Mouse (Mus musculus) CH12.LX (cell line): Measurements from ENCODE around the gene Mtr. TPM values are rescaled to one million over a fixed set of nuclear protein-coding genes. Genes with fewer than 3 reads are reported as not detected.

ENCODE experiments used
- DNase-seq: peaks from one replicate; pipeline ENCODE4 v3.0.0-alpha.2; 2013; ENCODE audit errors: extremely low read depth
- H3K27ac ChIP-seq: 2 replicates; pipeline ENCODE4 v1.5.1; 2012; ENCODE audit warnings: low read depth, mild to moderate bottlenecking, control low read depth, moderate library complexity; ENCODE audit not compliant: insufficient read depth
- H3K27me3 ChIP-seq: replicated peaks from 2 replicates; pipeline ENCODE3; 2012; ENCODE audit warnings: inconsistent platforms
- H3K36me3 ChIP-seq, 2 experiments: replicated peaks in 1 of 2; 2 replicates each; pipeline versions ENCODE3 to v1.6.1; 2012; ENCODE audit warnings: inconsistent platforms in 1 of 2, low read length in 1 of 2, mild to moderate bottlenecking in 1 of 2, mixed read lengths in 1 of 2, moderate library complexity in 1 of 2; ENCODE audit not compliant: control insufficient read depth in 1 of 2, insufficient read depth in 1 of 2
- H3K4me1 ChIP-seq, 2 experiments: 2 replicates each; pipeline ENCODE4 v1.6.1; 2012; ENCODE audit warnings: inconsistent platforms in 1 of 2, moderate library complexity in 1 of 2; ENCODE audit not compliant: insufficient read depth in 2 of 2, control insufficient read depth in 1 of 2
- H3K4me2 ChIP-seq: 2 replicates; pipeline ENCODE4 v1.6.1; 2012; ENCODE audit warnings: low read depth, mild to moderate bottlenecking, control low read depth; ENCODE audit not compliant: poor library complexity, insufficient read depth, severe bottlenecking
- H3K4me3 ChIP-seq, 3 experiments: fragments of 150-350 bp in 1 of 3; sonication (generic) in 1 of 3; replicated peaks in 1 of 3; 2 replicates each; pipeline versions ENCODE3 to v1.5.1; 2011 to 2012; ENCODE audit warnings: low read depth in 2 of 3, low read length in 2 of 3, mild to moderate bottlenecking in 2 of 3, moderate library complexity in 2 of 3, control low read depth in 1 of 3, improper control_type of control experiment in 1 of 3, inconsistent platforms in 1 of 3, mixed read lengths in 1 of 3; ENCODE audit not compliant: poor library complexity in 1 of 3
- H3K79me2 ChIP-seq: replicated peaks from 2 replicates; pipeline ENCODE4 v1.6.1; 2012; ENCODE audit warnings: mild to moderate bottlenecking, moderate library complexity; ENCODE audit not compliant: control insufficient read depth, poor library complexity, insufficient read depth, severe bottlenecking; ENCODE audit errors: extremely low read depth
- H3K9ac ChIP-seq: 2 replicates; pipeline ENCODE4 v1.6.1; 2012; ENCODE audit warnings: low read depth, mild to moderate bottlenecking, control low read depth, moderate library complexity; ENCODE audit not compliant: insufficient read depth
- H3K9me3 ChIP-seq: replicated peaks from 2 replicates; pipeline ENCODE3; 2012; ENCODE audit warnings: low read length, inconsistent platforms, mixed read lengths
- BHLHE40 ChIP-seq: IDR thresholded peaks from 2 replicates; pipeline ENCODE4 v1.6.1; 2011; ENCODE audit warnings: mild to moderate bottlenecking, low read depth, low read length, improper control_type of control experiment
- CHD1 ChIP-seq: IDR thresholded peaks from 2 replicates; pipeline ENCODE4 v1.6.1; 2012; ENCODE audit warnings: low read depth, low read length, improper control_type of control experiment, inconsistent platforms
- CHD2 ChIP-seq: IDR thresholded peaks from 2 replicates; pipeline ENCODE4 v1.6.1; 2011; ENCODE audit warnings: low read length, improper control_type of control experiment
- CTCF ChIP-seq, 2 experiments: IDR thresholded peaks in 1 of 2; conservative IDR thresholded peaks in 1 of 2; 2 replicates each; pipeline ENCODE4 v1.5.1; 2011 to 2012; ENCODE audit warnings: low read depth in 2 of 2, low read length in 2 of 2, improper control_type of control experiment in 1 of 2, inconsistent platforms in 1 of 2, mild to moderate bottlenecking in 1 of 2, moderate library complexity in 1 of 2
- E2F4 ChIP-seq: IDR thresholded peaks from 2 replicates; pipeline ENCODE4 v1.6.1; 2011; ENCODE audit warnings: low read depth, low read length, improper control_type of control experiment; ENCODE audit not compliant: insufficient replicate concordance
- ELF1 ChIP-seq: IDR thresholded peaks from 2 replicates; pipeline ENCODE4 v1.6.1; 2014; ENCODE audit warnings: low read depth, mild to moderate bottlenecking, inconsistent platforms, low read length, improper control_type of control experiment
- EP300 ChIP-seq: IDR thresholded peaks from 2 replicates; pipeline ENCODE4 v1.6.1; 2011; ENCODE audit warnings: low read length, improper control_type of control experiment
- ETS1 ChIP-seq: conservative IDR thresholded peaks from 2 replicates; pipeline ENCODE4 v1.6.1; 2012; ENCODE audit warnings: low read depth, mild to moderate bottlenecking, inconsistent platforms, low read length, improper control_type of control experiment, moderate library complexity
- GABPA ChIP-seq: IDR thresholded peaks from 2 replicates; pipeline ENCODE4 v1.6.1; 2012; ENCODE audit warnings: low read depth, low read length, improper control_type of control experiment, inconsistent platforms; ENCODE audit not compliant: insufficient replicate concordance
- HCFC1 ChIP-seq: IDR thresholded peaks from 2 replicates; pipeline ENCODE4 v1.6.1; 2012; ENCODE audit warnings: low read depth, mild to moderate bottlenecking, inconsistent platforms, low read length, improper control_type of control experiment
- IRF4 ChIP-seq: IDR thresholded peaks from 2 replicates; pipeline ENCODE4 v1.6.1; 2014; ENCODE audit warnings: low read depth, mild to moderate bottlenecking, inconsistent platforms, low read length, improper control_type of control experiment
- JUN ChIP-seq: IDR thresholded peaks from 2 replicates; pipeline ENCODE4 v1.6.1; 2011; ENCODE audit warnings: low read depth, mild to moderate bottlenecking, low read length, improper control_type of control experiment, moderate library complexity; ENCODE audit not compliant: insufficient read depth
- JUND ChIP-seq: conservative IDR thresholded peaks from 2 replicates; pipeline ENCODE4 v1.6.1; 2011; ENCODE audit warnings: low read depth, low read length, improper control_type of control experiment
- KAT2A ChIP-seq: IDR thresholded peaks from 2 replicates; pipeline ENCODE4 v1.6.1; 2012; ENCODE audit warnings: low read length, improper control_type of control experiment, inconsistent platforms; ENCODE audit not compliant: insufficient replicate concordance
- MAFK ChIP-seq: IDR thresholded peaks from 2 replicates; pipeline ENCODE4 v1.6.1; 2011; ENCODE audit warnings: low read length, improper control_type of control experiment; ENCODE audit not compliant: insufficient replicate concordance
- MAX ChIP-seq: IDR thresholded peaks from 2 replicates; pipeline ENCODE4 v1.6.1; 2011; ENCODE audit warnings: low read length, improper control_type of control experiment
- MAZ ChIP-seq: IDR thresholded peaks from 2 replicates; pipeline ENCODE4 v1.6.1; 2012; ENCODE audit warnings: low read depth, mild to moderate bottlenecking, inconsistent platforms, low read length, improper control_type of control experiment, moderate library complexity
- MEF2A ChIP-seq: IDR thresholded peaks from 2 replicates; pipeline ENCODE4 v1.6.1; 2014; ENCODE audit warnings: low read depth, mild to moderate bottlenecking, inconsistent platforms, low read length, improper control_type of control experiment, borderline replicate concordance
- MXI1 ChIP-seq: IDR thresholded peaks from 2 replicates; pipeline ENCODE4 v1.6.1; 2011; ENCODE audit warnings: mild to moderate bottlenecking, low read depth, low read length, improper control_type of control experiment
- MYC ChIP-seq: IDR thresholded peaks from 2 replicates; pipeline ENCODE4 v1.6.1; 2011; ENCODE audit warnings: low read depth, mild to moderate bottlenecking, improper control_type of control experiment, low read length
- NELFE ChIP-seq: IDR thresholded peaks from 2 replicates; pipeline ENCODE4 v1.6.1; 2011; ENCODE audit warnings: low read depth, low read length, improper control_type of control experiment
- NRF1 ChIP-seq: IDR thresholded peaks from 2 replicates; pipeline ENCODE4 v1.6.1; 2014; ENCODE audit warnings: low read depth, mild to moderate bottlenecking, inconsistent platforms, low read length, improper control_type of control experiment, moderate library complexity
- PAX5 ChIP-seq: IDR thresholded peaks from 2 replicates; pipeline ENCODE4 v1.6.1; 2012; ENCODE audit warnings: low read length, inconsistent platforms, mixed read lengths
- POLR2A ChIP-seq: IDR thresholded peaks from 2 replicates; pipeline ENCODE4 v1.6.1; 2011; ENCODE audit warnings: low read depth, mild to moderate bottlenecking, improper control_type of control experiment, low read length
- POLR2AphosphoS2 ChIP-seq: IDR thresholded peaks from 2 replicates; pipeline ENCODE4 v1.6.1; 2011; ENCODE audit warnings: low read depth, low read length, improper control_type of control experiment
- RCOR1 ChIP-seq: conservative IDR thresholded peaks from 2 replicates; pipeline ENCODE4 v1.6.1; 2012; ENCODE audit warnings: low read depth, mild to moderate bottlenecking, inconsistent platforms, low read length, improper control_type of control experiment
- SIN3A ChIP-seq: IDR thresholded peaks from 2 replicates; pipeline ENCODE4 v1.6.1; 2012; ENCODE audit warnings: low read length, improper control_type of control experiment, inconsistent platforms
- SMC3 ChIP-seq: IDR thresholded peaks from 2 replicates; pipeline ENCODE4 v1.6.1; 2011; ENCODE audit warnings: low read depth, low read length, improper control_type of control experiment
- TBP ChIP-seq: conservative IDR thresholded peaks from 2 replicates; pipeline ENCODE4 v1.6.1; 2011; ENCODE audit warnings: low read depth, low read length, improper control_type of control experiment
- TCF12 ChIP-seq: IDR thresholded peaks from 2 replicates; pipeline ENCODE4 v1.6.1; 2014; ENCODE audit warnings: low read depth, mild to moderate bottlenecking, inconsistent platforms, low read length, improper control_type of control experiment
- UBTF ChIP-seq: IDR thresholded peaks from 2 replicates; pipeline ENCODE4 v1.6.1; 2012; ENCODE audit warnings: low read depth, mild to moderate bottlenecking, inconsistent platforms, low read length, improper control_type of control experiment, moderate library complexity
- USF1 ChIP-seq: IDR thresholded peaks from 2 replicates; pipeline ENCODE4 v1.6.1; 2014; ENCODE audit warnings: low read depth, mild to moderate bottlenecking, inconsistent platforms, low read length, improper control_type of control experiment
- USF2 ChIP-seq: conservative IDR thresholded peaks from 2 replicates; pipeline ENCODE4 v1.6.1; 2011; ENCODE audit warnings: low read depth, low read length, improper control_type of control experiment
- ZC3H11A ChIP-seq: IDR thresholded peaks from 2 replicates; pipeline ENCODE4 v1.6.1; 2012; ENCODE audit warnings: low read depth, mild to moderate bottlenecking, inconsistent platforms, low read length, improper control_type of control experiment
- ZKSCAN1 ChIP-seq: IDR thresholded peaks from 2 replicates; pipeline ENCODE4 v1.6.1; 2012; ENCODE audit warnings: low read depth, inconsistent platforms, low read length, improper control_type of control experiment, borderline replicate concordance
- ZMIZ1 ChIP-seq: IDR thresholded peaks from 2 replicates; pipeline ENCODE4 v1.6.1; 2012; ENCODE audit warnings: low read depth, mild to moderate bottlenecking, inconsistent platforms, low read length, improper control_type of control experiment
- ZNF384 ChIP-seq: IDR thresholded peaks from 2 replicates; pipeline ENCODE4 v1.6.1; 2012; ENCODE audit warnings: low read depth, low read length, improper control_type of control experiment, inconsistent platforms
- dilution Hi-C: fragments of 300-500 bp; cut with MboI; formaldehyde crosslinking; loops from 2 replicates; pipeline ENCODE4 v1.14.3; 2020; ENCODE audit warnings: low sequenced_read_pairs; ENCODE audit not compliant: extremely low pct_unique_long_range_greater_than_20kb, extremely low pct_ligation_motif_present
- in situ Hi-C: fragments of 300-500 bp; cut with MboI; formaldehyde crosslinking; loops from 3 replicates; pipeline ENCODE4 v1.14.3; 2019; ENCODE audit warnings: low sequenced_read_pairs, low pct_ligation_motif_present, low pct_unique_long_range_greater_than_20kb, mixed read lengths
- polyA plus RNA-seq: library from polyadenylated mRNA; unstranded; fragments of >175 nt; gene quantifications from 2 replicates; pipeline ENCODE4 v1.2.1, GENCODE M21; 2012; ENCODE audit warnings: low read depth; ENCODE audit not compliant: insufficient read length
- total RNA-seq, 2 experiments: library from RNA; depleted of rRNA; stranded (reverse); fragments of 300-350 nt in 1 of 2; fragments of >200 nt in 1 of 2; gene quantifications; 2 replicates each; pipeline ENCODE4 v1.2.3; 2012 to 2014

Mtr gene
- total RNA-seq (2012; rRNA removed): 22.0 and 22.1 TPM in 2 replicates
- 13.2 and 15.2 TPM in 2 replicates for total RNA-seq (2014; rRNA removed)
- polyA plus RNA-seq: 28.6 and 28.8 TPM in 2 replicates

DNA sequence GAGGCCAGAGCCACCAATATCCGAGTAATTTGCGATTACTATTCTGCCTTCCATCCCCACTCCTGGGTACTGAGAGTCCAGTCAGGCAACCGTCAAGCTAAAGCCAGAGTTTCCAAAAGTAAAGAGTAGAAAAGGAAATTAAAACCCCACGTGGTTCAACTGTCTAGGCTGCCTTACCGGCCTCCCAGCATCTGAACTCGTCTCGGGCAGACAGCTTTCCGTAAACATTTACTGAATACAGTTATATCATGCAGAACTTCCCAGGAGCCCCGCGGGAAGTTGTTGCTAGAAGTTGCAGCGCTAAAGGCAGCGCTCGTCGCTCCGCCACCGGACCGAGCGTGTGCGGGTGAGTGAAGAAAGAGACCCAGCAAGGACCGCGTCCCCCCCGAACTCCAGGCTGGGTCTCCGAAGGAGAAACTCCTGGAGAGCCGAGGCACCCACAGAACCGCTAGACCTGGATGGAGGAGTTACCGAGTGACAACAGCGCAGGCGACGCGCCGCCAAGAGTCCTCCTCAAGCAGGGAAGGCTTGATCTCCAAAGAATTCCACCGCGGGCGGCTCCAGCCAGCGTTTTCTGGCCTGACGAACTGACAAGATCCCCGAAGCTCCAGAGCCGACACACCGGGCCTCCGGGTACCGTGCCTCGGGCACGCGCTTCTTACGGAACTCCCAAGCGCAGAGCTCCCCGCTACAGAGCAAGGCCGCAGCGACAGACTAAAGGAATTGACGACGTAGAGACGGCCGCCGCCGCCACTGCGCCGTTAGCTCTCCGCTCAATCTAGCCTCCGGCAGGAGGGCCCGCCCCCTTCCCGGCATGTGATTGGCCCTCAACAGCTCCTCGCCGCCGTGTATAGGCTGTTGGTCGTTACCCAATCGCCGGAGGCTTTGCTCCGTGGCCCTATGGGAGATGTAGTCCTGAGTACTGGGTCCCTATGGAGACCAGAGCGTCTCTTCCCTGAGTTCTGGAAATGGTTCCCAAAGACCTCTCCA, at the start of gene Mtr:
Gene Mtr, minus strand, starts transcription at position 723 of the 990 bp plus-strand sequence.
- H3K27me3 ChIP-seq: no peaks in the 10 kb centered on the region
- TF ChIP-seq ZNF384 (no peak), CHD1 (no peak), MAZ (no peak), HCFC1 (peak; percentile 98), E2F4 (no peak), USF1 (peak; percentile 36), MAFK (no peak), ZC3H11A (no peak), POLR2A (peak; percentile 92), ZMIZ1 (peak; percentile 89), MAX (peak; percentile 61; the same call in 1 of the 2 replicates), IRF4 (no peak), UBTF (peak; percentile 87; the same call in 1 of the 2 replicates), JUND (no peak), ZKSCAN1 (no peak), RCOR1 (no peak), MYC (peak; percentile 22; the same call in 1 of the 2 replicates), JUN (no peak), USF2 (no peak), PAX5 (no peak), CTCF (conservative IDR thresholded peaks at IDR 0.05 in 1 of 2, IDR thresholded peaks at IDR 0.05 in 1 of 2; ENCODE audit: low read depth in 2 of 2, low read length in 2 of 2) (no peak), CHD2 (peak; percentile 83), SIN3A (peak; percentile 91), KAT2A (peak; percentile 94), TBP (peak; percentile 52; the same call in 1 of the 2 replicates), ELF1 (peak; percentile 70), TCF12 (peak; percentile 85), MEF2A (no peak), ETS1 (no peak), MXI1 (peak; percentile 87), EP300 (no peak), NELFE (peak; percentile 91), GABPA (peak; percentile 42; the same call in 1 of the 2 replicates), SMC3 (no peak), POLR2AphosphoS2 (no peak; the same call in 1 of the 2 replicates), NRF1 (peak; percentile 67), BHLHE40 (no peak)

More for the DNA sequence above, at the start of gene Mtr:
- peak within 1 kb of the TSS; percentile 88 for H3K4me2 ChIP-seq
- H3K36me3 ChIP-seq: peaks cover 0 to 17% of the 10 kb centered on the region in 2 experiments
- dilution Hi-C loops (no loop called here), in situ Hi-C loops (no loop called here)
- no peak within 1 kb of the TSS for H3K27ac ChIP-seq
- peaks cover 0 to 19% of the 10 kb centered on the region in 2 experiments; a peak in 2 of 4 replicates for H3K4me1 ChIP-seq
- peaks cover 23% of the 10 kb centered on the region for H3K79me2 ChIP-seq
- peak; percentile 95 for DNase-seq
- H3K9ac ChIP-seq: peak within 1 kb of the TSS; percentile 75
- peak within 1 kb of the TSS; percentile 88 to 90 (median 88) for H3K4me3 ChIP-seq
- H3K9me3 ChIP-seq: peaks cover 10% of the 10 kb centered on the region
